Mouse (Mus musculus): ENCODE measurements around the gene Rtn4rl1.
"Not testable (repeated sequence)": the region's sequence is repeated elsewhere in the genome, so short reads cannot be mapped to it uniquely, and the experiment has no call there.

Rtn4rl1 gene

GRCm38 (mm10) chr11:75295534-75295933 is 102.0 kb downstream of the Rtn4rl1 start:
- DNase-seq (ENCODE audit: low spot score in 2 of 2): not testable (repeated sequence)

DNA sequence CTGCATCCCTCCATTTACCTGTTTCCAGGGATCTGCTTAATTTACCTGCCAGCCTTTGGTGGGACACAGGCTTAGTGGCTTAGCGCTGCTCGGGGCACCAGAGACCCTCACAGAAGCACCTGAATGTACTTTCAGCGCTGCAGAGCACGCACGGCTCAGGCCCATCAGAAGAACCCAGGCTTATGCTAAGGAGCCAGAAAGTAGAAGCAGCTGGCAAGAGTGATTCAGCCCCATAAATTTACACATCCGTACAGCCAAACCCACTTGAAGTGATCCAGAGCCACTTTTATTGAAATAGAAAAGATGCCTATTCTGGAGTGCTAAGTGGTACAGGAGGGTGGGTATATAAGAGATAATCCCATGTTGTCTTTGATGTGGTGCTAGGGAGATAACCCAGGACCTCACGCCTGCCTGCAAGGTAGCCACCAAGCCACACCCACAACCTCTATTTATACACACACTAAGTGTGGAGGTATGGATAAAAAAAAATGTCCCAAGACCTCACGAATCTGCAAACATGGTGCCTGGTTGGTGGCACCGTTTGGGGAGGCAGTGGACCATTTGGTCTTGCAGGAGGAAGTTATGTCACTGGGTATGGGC is 102.9 kb downstream of the Rtn4rl1 start:
- DNase-seq (ENCODE audit: low spot score in 2 of 2): no peak

- no peak for DNase-seq (ENCODE audit: low spot score in 2 of 2)
Measured at GRCm38 (mm10) chr11:75297631-75298030, 104.0 kb downstream of the Rtn4rl1 start.

- no peak for DNase-seq (ENCODE audit: low spot score in 2 of 2)
Measured at GRCm38 (mm10) chr11:75298491-75298890, 104.9 kb downstream of the Rtn4rl1 start.

- no peak for DNase-seq (ENCODE audit: low spot score in 2 of 2)
Measured at GRCm38 (mm10) chr11:75299786-75300185, 106.2 kb downstream of the Rtn4rl1 start.

- DNase-seq (ENCODE audit: low spot score in 2 of 2): no peak
Measured at GRCm38 (mm10) chr11:75300954-75301353, 107.4 kb downstream of the Rtn4rl1 start.

DNA sequence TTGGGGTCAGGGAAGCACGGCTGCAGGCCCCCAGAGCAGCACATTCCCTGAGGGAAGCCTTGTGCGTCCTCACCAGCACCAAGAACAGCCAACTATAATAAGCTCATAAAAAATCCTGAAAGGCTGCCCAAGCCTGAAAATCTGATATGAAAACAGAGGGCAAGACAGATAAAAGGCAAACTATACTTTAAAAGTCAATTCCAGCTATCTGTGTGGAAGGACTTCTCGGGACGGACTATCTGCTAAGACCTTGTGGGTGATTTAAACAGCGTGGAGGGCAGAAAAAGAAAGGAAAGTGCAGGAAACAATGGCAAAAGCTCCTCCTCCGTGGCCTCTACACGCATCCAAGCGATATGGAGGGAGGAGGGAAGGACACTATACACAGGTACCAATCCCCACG is 111.2 kb downstream of the Rtn4rl1 start:
- no peak for DNase-seq (ENCODE audit: low spot score in 2 of 2)

DNA sequence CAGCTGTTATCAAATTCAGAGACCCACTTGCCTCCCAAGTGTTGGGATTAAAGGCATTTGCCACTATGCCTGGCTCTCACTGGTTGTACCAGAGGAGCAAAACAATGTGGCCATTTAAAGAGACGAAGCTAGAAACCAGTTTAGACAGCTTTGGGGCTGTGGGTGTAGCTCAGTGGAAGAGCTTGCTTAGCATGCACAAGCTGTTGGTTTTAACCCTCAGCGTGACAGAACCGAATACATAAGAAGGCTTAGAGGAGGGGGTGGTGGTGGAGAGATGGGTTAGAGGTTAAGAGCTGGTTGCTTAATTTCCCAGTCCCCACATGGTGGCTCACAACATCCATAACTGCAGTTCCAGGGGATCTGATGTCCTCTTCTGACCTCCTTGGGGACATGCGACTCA is 115.1 kb downstream of the Rtn4rl1 start:
- no peak for DNase-seq (ENCODE audit: low spot score in 2 of 2)

- no peak for DNase-seq (ENCODE audit: low spot score in 2 of 2)
Measured at GRCm38 (mm10) chr11:75310813-75311212, 117.2 kb downstream of the Rtn4rl1 start.

DNA sequence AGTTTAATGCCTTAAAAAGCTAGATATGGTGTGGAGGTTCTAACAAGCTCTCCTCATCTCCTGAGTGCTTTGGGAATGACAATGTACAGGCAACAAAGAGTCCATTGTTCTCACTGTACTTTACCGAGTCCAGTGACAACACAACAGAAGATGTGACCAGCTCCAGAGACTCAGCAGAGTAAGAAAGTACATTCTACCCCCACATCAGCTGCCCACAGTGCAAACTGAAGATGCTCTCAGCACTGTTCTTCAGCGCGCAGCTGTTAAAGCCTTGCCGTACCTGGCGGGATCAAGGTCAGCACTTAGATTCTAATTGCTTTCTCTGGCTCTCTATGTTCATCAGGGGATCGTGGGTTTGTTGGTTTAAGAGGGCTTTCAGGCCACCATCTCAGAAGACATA is 118.2 kb downstream of the Rtn4rl1 start:
- no peak for DNase-seq (ENCODE audit: low spot score in 2 of 2)

GRCm38 (mm10) chr11:75313834-75314233 is 120.3 kb downstream of the Rtn4rl1 start:
- DNase-seq (ENCODE audit: low spot score in 2 of 2): no peak

All from spleen, postnatal 14 days (tissue).